Mouse (Mus musculus): ENCODE measurements around the gene Dlgap5. TPM values are rescaled to one million over a fixed set of nuclear protein-coding genes. Genes with fewer than 3 reads are reported as not detected.

The Dlgap5 gene
- polyA plus RNA-seq, 1 experiment from 2014 or later = 56.0 TPM

GRCm38 (mm10) chr14:47419034-47419625, 923 bp upstream of the Dlgap5 start:
- H3K9ac ChIP-seq = peak overlapping the region; percentile 38; the same call in 1 of the 2 replicates
- no peak for ATAC-seq (ENCODE audit: insufficient read depth)
- peaks cover 22% of the 10 kb centered on the region for H3K36me3 ChIP-seq (ENCODE audit: insufficient read depth)
- H3K4me3 ChIP-seq (ENCODE audit: low read depth, low read length) = no peak overlapping the region
- no peak for TF ChIP-seq CTCF (IDR thresholded peaks at IDR 0.05; ENCODE audit: low read depth)
- H3K27me3 ChIP-seq (ENCODE audit: insufficient read depth, low read length) = no peaks in the 10 kb centered on the region
- H3K9me3 ChIP-seq (ENCODE audit: low read depth, low read length) = no peaks in the 10 kb centered on the region
- peak overlapping the region; percentile 87 for H3K4me2 ChIP-seq
- DNase-seq = no peak
- 70% methylated on average over 9 of the region's 9 CpGs for WGBS
- 0 out of 2 replicates have a peak, but pooled peaks cover 4% of the 10 kb centered on the region for H3K4me1 ChIP-seq (ENCODE audit: insufficient read depth)
- H3K27ac ChIP-seq (ENCODE audit: low read depth) = peak overlapping the region; percentile 61

GRCm38 (mm10) chr14:47418666-47418991, 422 bp upstream of the Dlgap5 start:
- WGBS = 23% methylated on average over 5 of the region's 5 CpGs

GRCm38 (mm10) chr14:47417346-47417745, 861 bp downstream of the Dlgap5 start:
- ATAC-seq (ENCODE audit: insufficient read depth) (no peak), DNase-seq (peak; percentile 26)
- 0 out of 2 replicates have a peak, but pooled peaks cover 4% of the 10 kb centered on the region for H3K4me1 ChIP-seq (ENCODE audit: insufficient read depth)
- TF ChIP-seq CTCF (IDR thresholded peaks at IDR 0.05; ENCODE audit: low read depth) = no peak
- peak overlapping the region; percentile 39; the same call in 1 of the 2 replicates for H3K27ac ChIP-seq (ENCODE audit: low read depth)
- 21% methylated on average over 3 of the region's 3 CpGs for WGBS
- no peaks in the 10 kb centered on the region for H3K27me3 ChIP-seq (ENCODE audit: insufficient read depth, low read length)
- peaks cover 38% of the 10 kb centered on the region for H3K36me3 ChIP-seq (ENCODE audit: insufficient read depth)
- no peaks in the 10 kb centered on the region for H3K9me3 ChIP-seq (ENCODE audit: low read depth, low read length)
- peak overlapping the region; percentile 56 for H3K4me3 ChIP-seq (ENCODE audit: low read depth, low read length)
- peak overlapping the region; percentile 87 for H3K4me2 ChIP-seq
- peak overlapping the region; percentile 64 for H3K9ac ChIP-seq

More at GRCm38 (mm10) chr14:47418666-47418991, 422 bp upstream of the Dlgap5 start:
- Histone ChIP-seq H3K4me3 (ENCODE audit: low read depth, low read length) (peak overlapping the region; percentile 56), H3K27ac (ENCODE audit: low read depth) (peak overlapping the region; percentile 61), H3K4me1 (ENCODE audit: insufficient read depth) (0 out of 2 replicates have a peak, but pooled peaks cover 4% of the 10 kb centered on the region), H3K4me2 (peak overlapping the region; percentile 87), H3K36me3 (ENCODE audit: insufficient read depth) (peaks cover 27% of the 10 kb centered on the region), H3K9me3 (ENCODE audit: low read depth, low read length) (no peaks in the 10 kb centered on the region), H3K27me3 (ENCODE audit: insufficient read depth, low read length) (no peaks in the 10 kb centered on the region), H3K9ac (peak overlapping the region; percentile 38)
- ATAC-seq (ENCODE audit: insufficient read depth) (peak; percentile 60), DNase-seq (peak; percentile 65)
- TF ChIP-seq CTCF (IDR thresholded peaks at IDR 0.05; ENCODE audit: low read depth) = no peak

- WGBS = 85% methylated on average over 9 of the region's 9 CpGs
- DNase-seq = no peak
- ATAC-seq (ENCODE audit: insufficient read depth) = no peak
- TF ChIP-seq CTCF (IDR thresholded peaks at IDR 0.05; ENCODE audit: low read depth) = no peak
- no peak overlapping the region for H3K4me2 ChIP-seq
- no peaks in the 10 kb centered on the region for H3K27me3 ChIP-seq (ENCODE audit: insufficient read depth, low read length)
- no peak overlapping the region for H3K27ac ChIP-seq (ENCODE audit: low read depth)
- H3K4me1 ChIP-seq (ENCODE audit: insufficient read depth) = no peaks in the 10 kb centered on the region
- H3K9me3 ChIP-seq (ENCODE audit: low read depth, low read length) = no peaks in the 10 kb centered on the region
- H3K36me3 ChIP-seq (ENCODE audit: insufficient read depth) = peaks cover 98% of the 10 kb centered on the region
- H3K4me3 ChIP-seq (ENCODE audit: low read depth, low read length) = no peak overlapping the region
- no peak overlapping the region for H3K9ac ChIP-seq
Measured at GRCm38 (mm10) chr14:47406000-47406399, 12.2 kb downstream of the Dlgap5 start.

GRCm38 (mm10) chr14:47402735-47403134, 15.5 kb downstream of the Dlgap5 start:
- Histone ChIP-seq H3K27me3 (ENCODE audit: insufficient read depth, low read length) (no peaks in the 10 kb centered on the region), H3K4me3 (ENCODE audit: low read depth, low read length) (no peak overlapping the region), H3K9ac (no peak overlapping the region), H3K9me3 (ENCODE audit: low read depth, low read length) (no peaks in the 10 kb centered on the region), H3K4me2 (no peak overlapping the region), H3K36me3 (ENCODE audit: insufficient read depth) (peaks cover 94% of the 10 kb centered on the region), H3K27ac (ENCODE audit: low read depth) (no peak overlapping the region), H3K4me1 (ENCODE audit: insufficient read depth) (no peaks in the 10 kb centered on the region)
- 91% methylated on average over 8 of the region's 8 CpGs for WGBS
- no peak for TF ChIP-seq CTCF (IDR thresholded peaks at IDR 0.05; ENCODE audit: low read depth)
- no peak for ATAC-seq (ENCODE audit: insufficient read depth)
- DNase-seq = no peak

- Histone ChIP-seq H3K9ac (no peak overlapping the region), H3K9me3 (ENCODE audit: low read depth, low read length) (no peaks in the 10 kb centered on the region), H3K27me3 (ENCODE audit: insufficient read depth, low read length) (no peaks in the 10 kb centered on the region), H3K4me3 (ENCODE audit: low read depth, low read length) (no peak overlapping the region), H3K36me3 (ENCODE audit: insufficient read depth) (peaks cover 90% of the 10 kb centered on the region), H3K4me1 (ENCODE audit: insufficient read depth) (no peaks in the 10 kb centered on the region), H3K4me2 (no peak overlapping the region), H3K27ac (ENCODE audit: low read depth) (no peak overlapping the region)
- ATAC-seq (ENCODE audit: insufficient read depth) = no peak
- DNase-seq = peak; percentile 73
- 65% methylated on average over 5 of the region's 5 CpGs for WGBS
- peak; percentile 65 for TF ChIP-seq CTCF (IDR thresholded peaks at IDR 0.05; ENCODE audit: low read depth)
Measured at GRCm38 (mm10) chr14:47396165-47396652, 22.0 kb downstream of the Dlgap5 start.

GRCm38 (mm10) chr14:47395462-47396026, 22.7 kb downstream of the Dlgap5 start:
- Histone ChIP-seq H3K4me3 (ENCODE audit: low read depth, low read length) (no peak overlapping the region), H3K9me3 (ENCODE audit: low read depth, low read length) (no peaks in the 10 kb centered on the region), H3K9ac (no peak overlapping the region), H3K27ac (ENCODE audit: low read depth) (no peak overlapping the region), H3K36me3 (ENCODE audit: insufficient read depth) (peaks cover 92% of the 10 kb centered on the region), H3K27me3 (ENCODE audit: insufficient read depth, low read length) (no peaks in the 10 kb centered on the region), H3K4me1 (ENCODE audit: insufficient read depth) (no peaks in the 10 kb centered on the region), H3K4me2 (no peak overlapping the region)
- no peak for TF ChIP-seq CTCF (IDR thresholded peaks at IDR 0.05; ENCODE audit: low read depth)
- ATAC-seq (ENCODE audit: insufficient read depth) = no peak
- 88% methylated on average over 15 of the region's 15 CpGs for WGBS
- DNase-seq = no peak

Data from lung, embryonic 14.5 days (tissue).